Mouse (Mus musculus) natural killer cell, adult 2 months (primary cell): ENCODE data around the gene Mknk2.
A peak's percentile ranks its signal among the peaks of the same experiment; 100 is the strongest.

Experiments used
- DNase-seq, 2 experiments: peaks; one replicate each; pipeline ENCODE4 v3.0.0; 2022; ENCODE audit warnings: low spot score in 2 of 2

The Mknk2 gene

DNA sequence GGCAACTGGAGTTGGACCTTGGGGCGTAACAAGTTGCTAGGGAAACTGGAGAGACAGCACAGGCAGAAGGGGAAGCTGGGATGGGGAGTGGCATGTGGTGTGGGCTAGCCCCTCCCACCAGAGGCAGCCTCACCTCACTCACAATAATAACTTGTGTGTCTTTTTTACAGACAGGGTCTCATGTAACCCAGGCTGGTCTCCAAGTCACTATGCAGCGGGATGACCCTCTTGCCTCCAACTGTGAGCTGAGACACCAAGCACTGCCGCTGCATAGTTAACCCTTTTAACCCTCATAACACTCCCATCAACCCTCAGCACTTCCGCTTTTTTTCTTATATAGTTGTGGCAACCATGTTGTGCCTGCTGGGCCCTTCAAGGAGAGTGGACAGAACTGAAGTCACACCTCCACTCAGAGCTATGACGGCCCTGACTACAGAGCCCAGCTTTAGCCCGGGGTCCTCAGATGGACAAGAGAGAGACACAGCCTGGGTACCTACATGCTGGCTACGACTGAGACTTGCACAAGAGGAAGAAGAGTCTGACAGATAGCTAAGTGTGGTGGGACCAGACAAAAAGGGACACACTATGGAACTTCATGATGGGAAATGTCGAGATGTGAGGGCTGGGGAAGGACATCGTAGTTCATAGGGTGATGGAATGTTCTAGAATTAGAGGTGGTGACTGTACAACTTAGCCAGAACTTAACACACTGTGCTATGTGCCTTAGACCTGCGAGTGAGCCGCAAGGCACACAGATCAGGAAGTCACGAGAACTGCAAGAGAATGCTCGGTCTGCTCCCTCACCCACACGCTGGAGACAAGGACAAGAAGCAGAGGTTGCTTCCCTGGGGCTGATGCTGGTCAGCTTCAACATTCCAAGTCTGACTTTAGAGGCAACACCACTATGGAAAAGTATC lies 14.6 kb upstream of the Mknk2 start:
- DNase-seq, result peak in 1 of 2 experiments; percentile 57

DNA sequence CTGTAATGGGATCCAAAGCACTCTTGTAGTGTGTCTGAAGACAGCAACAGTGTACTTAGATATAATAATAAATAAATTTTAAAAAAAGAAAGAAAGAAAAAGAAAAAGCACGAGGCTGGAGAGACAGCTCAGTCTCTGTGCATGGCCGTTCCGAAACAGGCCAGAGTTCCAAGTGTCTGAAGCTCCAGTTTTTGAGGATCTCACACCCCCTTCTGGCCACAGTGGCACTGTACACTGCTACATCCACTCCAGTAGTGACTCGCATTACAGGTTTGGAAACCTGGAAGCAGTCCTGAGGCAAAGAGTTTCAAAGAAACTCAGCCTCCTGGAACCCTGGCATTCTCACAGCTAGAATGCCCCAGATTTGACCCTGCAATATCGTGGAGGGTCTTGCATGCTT lies 9.9 kb upstream of the Mknk2 start:
- DNase-seq, result peak; percentile 49 to 73

DNA sequence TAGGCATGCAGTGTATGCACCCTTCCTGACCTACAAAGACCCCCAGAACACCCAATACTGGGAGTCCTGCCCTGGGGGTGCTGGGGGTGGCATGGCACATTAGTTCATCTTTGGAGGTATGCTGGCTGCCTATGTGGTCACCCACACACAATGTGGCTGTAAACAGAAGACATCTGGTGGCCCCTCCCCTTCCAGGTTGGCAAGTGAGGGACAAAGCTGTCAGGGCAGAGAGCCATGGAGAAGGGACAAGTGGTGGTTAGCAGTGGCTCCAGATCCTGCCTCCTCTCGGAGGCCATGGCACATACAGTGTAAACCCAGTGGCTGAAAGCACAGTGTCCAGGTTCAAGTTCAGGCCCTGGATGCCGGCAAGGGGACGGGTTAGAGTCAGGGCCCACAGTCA lies 8.7 kb upstream of the Mknk2 start:
- DNase-seq, result no peak

DNA sequence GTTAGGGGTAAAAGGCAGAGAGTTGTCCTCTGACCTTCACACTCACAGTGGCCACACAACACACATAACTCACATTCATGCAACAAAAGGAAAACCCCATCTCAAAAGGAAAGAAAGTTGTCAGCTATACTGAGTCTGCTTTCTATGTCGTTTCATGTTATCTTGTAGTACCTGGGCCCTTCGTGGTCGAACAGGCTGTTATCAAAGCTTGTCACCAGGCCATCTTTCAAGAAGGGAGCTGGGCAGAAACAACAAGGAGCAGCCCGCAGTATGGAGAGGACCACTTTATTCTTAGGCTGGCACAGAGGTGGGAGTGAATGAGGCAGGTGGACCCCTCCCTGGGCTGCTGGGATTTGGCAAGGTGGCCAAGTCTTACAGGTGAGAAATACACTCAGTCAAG lies 7.1 kb upstream of the Mknk2 start:
- no peak for DNase-seq

DNA sequence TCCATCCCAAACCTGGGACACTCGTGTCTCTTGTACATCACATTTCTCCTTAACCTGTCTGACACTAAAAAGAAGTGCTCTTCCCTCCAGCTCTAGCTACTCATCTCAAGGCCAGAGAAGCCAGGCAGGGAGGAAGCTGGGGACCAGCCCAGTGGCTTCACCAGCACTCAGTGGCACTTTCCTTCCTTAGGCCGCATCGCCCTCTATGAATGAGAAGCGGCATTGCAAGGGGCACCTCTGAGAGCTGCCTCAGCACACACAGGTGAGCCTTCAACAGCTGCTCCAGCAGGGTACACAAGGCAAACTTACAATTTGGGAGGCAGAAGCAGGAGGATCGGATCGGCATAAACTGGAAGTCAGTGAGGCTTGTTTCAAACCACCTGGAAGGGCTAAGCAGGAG lies 6.3 kb upstream of the Mknk2 start:
- DNase-seq, result peak; percentile 73 to 83

DNA sequence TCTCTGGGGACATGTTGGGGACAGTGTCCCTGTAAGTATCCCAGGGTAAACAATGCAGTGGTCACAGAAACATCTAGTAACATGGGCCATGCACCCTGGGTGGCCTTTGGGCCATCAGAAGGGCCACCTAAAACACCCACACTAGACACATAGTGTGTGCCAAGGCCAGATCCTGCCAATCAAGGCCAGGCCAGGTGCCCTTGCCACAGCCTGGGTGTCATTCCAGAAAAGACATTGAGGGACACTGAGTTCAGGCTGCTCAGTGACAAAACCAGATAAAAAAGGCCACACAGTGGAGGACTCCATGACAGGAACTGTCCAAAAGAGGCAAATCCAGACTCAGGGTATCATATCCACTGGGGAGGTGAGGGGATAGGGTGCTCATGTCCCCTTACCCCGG lies 5.7 kb upstream of the Mknk2 start:
- DNase-seq, result no peak

DNA sequence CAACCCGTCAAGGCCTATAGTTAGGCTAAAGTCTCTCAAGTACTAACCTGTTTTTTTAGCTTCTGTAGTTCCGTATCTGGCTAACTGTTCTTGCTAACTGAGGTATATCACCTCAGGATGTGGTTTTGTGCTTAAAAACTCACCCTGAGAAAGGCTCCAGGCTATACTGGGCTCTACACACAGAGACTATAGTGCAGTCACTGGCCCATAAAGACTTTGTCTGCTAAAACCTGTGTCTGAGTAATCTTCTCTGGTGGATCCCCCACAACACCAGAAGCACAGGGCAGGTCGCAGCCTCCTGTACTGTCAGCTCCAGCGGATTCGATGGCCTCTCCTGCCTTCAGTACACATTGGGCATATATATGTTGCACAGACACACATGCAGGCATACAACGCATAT lies 4.1 kb upstream of the Mknk2 start:
- peak; percentile 78 to 80 for DNase-seq

DNA sequence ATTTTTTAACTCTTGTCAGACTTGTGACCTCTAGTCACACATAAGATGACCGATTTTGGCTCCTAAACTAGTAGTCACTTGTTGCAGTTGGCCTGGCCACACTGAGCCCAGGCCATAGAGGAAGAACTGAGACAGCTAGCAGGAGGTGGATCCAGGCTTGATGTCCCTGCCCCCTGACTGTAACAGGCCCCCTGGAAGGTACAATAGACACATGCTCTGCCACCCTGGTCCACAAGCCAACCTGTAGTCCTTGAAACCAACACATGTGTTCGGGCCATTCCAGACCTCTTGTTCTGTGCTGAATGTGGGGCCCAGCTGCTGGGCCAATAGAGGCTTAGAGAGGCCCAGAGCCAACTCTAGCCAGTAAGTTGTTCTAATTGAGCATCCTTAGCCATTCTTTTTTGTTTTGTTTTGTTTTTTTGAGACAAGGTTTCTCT lies 2.4 kb upstream of the Mknk2 start:
- no peak for DNase-seq

DNA sequence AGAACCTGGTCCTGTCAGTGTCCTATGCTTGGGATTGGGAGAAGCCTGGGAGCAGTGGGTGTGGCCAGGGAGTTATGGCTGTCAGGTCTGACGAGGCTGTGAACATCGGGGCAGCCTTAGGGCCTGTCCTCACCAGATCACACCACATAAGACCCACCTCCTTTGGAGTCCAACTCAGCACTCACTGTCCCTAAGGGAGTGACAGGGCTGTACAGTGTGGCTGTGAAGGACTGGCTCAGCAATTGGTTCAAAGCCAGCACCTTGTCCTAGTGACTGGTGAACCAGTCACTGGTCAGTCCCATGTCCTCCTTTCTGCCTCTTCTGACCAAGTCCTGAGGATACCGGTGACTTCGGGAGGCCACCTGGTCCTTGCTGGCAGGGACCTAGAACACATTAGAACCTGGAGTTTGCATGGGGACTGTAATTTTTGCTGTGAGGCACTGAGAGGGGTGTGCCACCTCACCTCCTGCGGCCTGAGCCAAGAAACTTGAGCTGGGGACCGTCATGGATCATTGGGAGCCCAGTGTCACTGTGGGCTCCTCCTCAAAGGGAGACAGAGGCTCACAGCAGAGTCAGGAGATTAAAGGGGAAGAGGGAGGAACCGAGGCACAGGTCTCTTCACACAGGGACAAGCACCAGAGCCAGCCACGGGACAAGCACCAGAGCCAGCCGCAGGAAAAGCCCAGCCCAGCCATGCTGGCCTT lies 1.8 kb upstream of the Mknk2 start:
- no peak for DNase-seq

DNA sequence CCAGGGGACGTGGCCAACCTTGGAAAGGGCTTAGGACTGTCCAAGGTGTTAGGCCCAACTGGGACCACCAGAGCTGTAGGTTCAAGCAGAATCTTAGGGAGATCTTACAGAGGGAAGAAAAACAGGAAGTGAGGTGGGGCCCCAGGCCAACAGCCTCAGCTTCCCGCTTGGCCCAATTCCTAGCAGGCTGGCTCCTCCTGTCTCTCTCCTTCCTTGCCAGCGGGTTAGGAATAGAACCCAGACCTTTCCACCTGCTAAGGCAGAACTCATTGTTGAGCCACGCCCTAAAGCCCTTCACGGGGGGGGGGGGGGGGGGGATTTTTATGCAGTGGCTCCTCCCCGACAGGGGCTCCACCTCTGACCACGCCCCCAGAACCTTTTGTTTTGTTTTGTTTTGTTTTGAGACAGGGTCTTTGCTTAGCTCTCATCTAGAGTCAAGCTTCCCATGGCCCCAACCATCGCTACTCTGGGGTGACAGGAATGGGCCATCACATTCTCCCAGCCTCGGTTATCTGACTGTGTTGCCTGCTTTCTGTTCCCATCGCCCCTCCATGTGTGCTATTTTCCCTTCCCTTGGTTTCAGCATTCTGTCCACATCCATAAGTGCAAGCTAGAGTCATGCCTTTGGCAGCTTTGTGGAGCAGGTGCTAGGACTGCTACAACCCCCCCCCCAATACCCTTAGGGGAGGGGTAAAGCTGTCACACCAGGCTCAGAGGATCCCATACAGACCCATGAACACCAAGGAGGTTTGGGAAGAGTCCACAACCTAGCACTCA lies 877 bp upstream of the Mknk2 start:
- no peak for DNase-seq

DNA sequence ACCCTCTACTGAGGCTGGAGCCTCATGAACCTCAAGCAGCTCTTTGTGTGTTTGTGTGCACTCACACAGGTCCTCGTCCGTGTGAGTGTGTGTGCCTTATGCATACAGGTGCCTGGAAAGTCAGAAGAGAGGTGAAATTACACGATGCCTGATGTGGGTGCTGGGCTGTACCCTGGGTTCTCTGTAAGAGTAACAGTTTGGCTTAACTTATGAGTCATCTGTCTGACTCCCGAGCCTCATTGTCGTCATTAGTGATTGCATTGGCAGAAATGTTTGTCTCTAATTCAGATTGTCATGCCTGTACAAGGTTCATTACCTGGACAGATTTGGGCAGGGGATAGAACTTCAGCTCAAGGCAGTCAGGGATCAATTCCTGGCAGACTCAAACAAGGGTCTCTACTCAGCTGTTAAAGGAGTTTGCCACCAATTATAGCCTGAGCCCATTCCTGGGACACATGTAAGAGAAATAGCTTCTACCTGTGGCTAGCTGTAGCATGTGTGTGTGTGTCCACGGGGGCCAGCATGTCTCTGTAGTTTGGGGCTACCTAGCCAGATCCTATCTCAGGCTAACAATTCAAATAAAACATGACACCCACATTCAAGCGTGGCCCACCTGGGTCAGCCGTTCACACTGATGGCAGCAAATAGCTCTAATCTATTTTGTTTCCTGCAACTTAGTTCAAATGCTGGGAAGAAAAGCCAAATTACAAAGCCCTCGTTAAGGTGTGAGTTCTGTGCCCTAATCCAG lies 610 bp downstream of the Mknk2 start:
- DNase-seq, result peak; percentile 75 to 82

DNA sequence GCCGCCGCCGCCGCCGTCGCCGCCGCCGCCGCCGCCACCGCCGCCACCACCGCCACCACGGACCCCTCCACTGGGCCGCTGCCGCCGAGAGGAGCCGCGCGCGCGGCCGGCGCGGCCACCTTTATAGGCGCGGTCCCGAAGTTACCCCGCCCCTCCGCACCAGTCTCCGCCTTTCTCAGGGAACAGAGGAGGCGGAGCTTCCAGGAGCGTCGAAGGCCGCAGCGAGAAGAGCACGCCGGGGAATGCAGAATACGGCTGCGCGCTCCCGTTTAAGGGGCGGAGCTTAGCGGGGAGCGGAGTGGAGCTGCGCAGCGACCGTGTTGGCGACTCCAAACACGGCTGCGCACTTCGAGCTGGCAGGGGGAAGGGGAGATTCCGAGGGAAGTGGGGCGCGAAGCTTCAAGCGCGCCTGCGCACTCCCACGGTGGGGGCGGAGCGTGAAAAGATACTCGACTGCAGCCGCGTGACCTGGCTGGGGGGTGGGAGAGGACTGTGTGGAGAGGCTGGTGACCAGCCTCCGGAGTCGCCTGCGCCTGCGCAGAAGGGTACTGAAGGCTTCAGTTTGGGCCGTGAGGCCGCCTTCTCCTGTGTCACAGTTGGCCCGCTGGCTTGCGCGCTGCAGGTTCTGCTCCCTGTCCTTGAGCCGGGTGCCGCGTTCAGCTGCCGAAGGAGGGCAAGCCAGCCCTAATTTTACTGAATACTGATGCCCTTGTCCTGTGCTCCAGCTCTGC lies 1.5 kb downstream of the Mknk2 start:
- DNase-seq, result peak; percentile 100

DNA sequence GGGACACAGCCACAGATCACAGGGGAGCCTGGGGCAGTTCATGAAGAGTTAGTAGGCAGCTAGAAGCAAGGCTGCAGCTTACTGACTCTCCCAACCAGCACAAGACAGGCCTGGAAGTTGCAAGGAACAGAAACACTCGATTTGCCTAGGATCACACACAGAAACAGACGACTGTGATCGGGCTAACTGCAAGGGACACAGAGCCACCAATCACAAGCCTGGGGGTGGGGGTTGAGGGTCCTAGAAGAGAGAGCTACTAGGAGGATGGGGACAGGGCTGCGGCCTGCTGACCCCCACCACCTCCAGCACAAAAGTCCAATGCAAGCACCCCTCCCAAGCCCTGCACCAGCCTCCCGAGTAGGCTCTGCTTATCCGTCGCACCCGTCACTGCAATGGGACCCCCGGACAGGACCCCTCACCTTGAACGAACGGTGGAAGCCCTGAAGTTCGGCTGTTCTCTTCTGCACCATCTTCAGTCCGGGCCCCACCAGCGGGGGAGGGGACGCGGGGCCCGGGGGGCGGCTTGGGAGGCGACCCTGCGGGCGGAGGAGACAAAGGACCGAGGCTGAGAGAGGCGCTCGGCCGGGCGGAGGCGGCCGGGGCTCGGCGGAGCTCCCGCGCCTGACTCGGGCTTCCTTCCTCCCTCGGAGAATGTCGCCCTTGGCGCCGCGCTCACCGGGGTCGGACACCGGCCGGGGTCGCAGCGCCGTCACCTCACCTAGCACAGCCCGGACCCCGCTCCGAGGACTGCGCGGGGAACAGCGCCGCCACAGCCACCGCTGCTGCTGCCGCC lies 2.3 kb downstream of the Mknk2 start:
- no peak for DNase-seq

DNA sequence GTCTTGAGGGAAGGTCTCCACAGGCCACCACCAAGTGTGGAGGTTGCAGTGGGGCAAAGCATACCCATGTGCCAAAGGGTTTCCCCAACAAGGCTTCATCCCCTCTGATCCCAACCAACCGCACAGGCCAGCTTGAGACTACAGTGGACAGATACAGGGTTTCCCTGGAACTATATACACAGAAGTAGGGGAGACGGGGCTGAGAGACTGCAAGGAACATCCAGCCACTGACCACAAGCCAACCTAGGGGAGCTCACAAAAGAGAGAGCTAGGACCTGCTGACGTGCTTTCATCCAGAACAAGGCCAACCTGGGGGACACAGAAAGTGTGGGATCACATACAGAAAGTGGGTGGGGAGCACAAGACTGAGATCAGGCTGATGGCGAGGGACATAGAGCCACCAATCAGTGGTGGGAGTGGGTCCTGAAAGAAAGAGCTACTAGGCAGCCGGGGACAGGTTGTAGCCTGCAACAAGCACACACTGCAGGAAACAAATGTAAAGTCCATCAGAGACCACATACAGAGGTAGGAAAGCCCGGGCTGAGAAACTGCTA lies 3.0 kb downstream of the Mknk2 start:
- DNase-seq, result no peak

DNA sequence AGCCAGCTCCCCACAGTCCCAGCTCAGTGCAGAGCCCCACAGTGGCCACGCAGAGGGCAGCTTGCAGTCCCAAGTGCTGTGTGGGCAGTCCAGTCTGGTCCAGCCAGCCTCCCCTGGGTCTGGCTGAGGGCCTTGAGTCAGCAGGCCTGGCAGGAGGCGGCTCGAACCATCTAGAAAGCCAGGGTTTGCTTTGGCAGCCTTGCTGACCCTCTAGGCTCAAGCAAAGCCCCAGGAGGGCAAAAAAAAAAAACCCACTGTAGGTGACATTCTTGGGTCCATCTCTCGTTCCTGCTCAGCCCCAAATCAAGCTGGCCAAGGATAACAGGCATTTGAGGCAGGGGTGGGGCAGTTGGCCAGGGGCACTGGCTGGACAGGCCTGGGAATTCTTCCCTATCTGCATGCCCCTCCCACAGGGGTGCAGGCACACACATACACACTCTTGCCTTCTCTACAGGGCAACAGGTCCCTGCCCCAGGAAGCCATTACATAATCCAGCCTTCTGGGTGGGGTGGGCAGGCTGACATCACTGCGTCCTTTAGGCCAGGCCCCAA lies 3.7 kb downstream of the Mknk2 start:
- DNase-seq, result no peak

DNA sequence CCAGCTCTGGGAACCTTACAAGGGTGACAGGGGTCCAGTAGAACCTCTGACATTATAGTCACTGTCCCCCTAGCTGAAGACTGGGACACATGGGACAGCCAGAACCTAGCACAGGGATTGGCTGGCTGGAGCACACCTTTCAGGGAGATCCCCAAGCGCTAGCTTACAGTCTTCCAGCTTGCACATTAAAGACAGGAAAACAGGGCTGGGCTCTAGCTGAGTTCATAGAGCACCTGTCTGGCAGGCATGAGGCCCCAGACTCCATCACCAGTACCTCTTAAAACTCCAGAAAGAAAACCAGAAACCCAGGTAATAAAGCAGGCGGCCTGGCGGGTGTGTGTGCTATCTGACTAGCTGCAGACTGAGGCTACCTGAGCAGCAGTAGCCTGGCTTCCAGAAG lies 4.2 kb downstream of the Mknk2 start:
- no peak for DNase-seq

DNA sequence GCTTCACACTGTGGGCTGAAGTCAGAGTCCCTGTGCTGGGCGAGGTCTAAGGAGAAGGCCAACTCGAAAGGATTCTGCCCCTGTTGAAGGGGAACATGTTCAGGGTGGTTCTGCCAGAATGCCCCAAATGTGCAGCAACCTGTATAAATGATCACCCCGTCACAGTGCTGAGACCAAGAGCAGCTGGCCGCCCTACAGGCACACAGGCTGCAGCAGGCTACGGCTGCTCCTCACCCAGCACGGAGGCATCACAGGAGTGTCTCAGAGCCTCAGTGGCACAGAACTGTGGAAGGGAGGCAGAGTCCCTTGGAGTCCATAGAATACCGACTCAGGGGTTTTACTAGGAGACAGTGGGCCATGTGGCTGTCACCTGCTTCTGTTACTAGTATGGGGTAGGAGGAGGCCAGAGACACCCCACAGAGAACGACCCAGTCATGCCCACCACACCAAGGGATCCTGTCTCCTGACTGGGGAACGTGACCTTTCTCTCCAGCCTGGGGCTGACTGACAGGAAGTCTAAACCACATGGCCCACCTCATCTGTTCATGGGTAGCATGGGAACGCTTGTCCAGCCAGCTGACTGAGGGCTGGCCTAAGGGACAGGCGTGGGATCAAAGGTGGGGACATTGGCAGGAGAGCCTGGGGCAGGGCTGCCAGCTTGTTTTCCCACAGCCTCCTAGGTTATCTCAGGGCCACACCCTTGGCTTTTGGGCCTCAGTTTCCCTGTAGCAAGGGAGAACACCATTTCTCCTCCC lies 5.8 kb downstream of the Mknk2 start:
- peak in 1 of 2 experiments; percentile 51 for DNase-seq

DNA sequence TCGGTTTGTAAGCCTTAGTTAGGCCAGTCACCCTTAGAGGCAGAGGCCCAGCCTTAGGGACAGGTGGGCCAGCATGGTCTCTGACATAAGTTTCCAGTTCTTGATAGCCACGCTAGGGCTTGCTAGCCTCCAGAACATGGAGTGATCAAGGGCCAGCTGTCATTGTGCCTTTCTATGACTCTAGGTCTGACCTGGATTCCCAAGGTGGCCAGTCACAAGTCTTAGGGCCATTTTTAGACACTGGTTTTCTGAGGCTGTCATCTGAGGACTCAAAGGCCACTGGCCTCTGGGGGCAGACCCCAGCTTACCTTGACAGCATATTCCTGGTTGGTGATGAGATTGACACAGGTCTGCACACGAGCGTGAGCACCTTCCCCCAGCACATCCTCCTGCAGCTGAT lies 6.7 kb downstream of the Mknk2 start:
- no peak for DNase-seq

DNA sequence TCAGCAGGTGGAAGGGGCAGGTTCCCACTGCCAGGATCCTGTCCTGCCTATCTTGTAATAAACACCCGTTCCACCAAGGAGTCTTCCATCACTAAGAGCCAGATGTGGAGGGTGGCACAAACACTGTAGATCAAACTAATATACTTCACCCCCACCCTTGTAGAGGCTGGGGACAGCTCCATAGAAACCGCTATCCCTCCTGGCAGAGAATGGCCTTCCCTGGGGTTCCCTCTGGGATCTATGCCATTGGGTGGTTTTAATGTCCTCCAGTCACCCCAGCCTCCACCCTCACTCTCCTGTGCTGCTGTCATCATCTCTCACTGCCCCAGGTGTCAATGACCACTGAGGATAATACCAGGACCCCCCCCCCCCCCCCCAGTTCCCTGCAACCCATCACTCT lies 7.4 kb downstream of the Mknk2 start:
- DNase-seq, result no peak
